Mouse (Mus musculus): ENCODE results near the gene Trim52. TPM values are rescaled to one million over a fixed set of nuclear protein-coding genes. Genes with fewer than 3 reads are reported as not detected.
A peak's percentile ranks its signal among the peaks of the same experiment; 100 is the strongest.
"Not testable (repeated sequence)": the region's sequence is repeated elsewhere in the genome, so short reads cannot be mapped to it uniquely, and the experiment has no call there.

The Trim52 gene
- polyA plus RNA-seq, 1 experiment from 2014 or later: not detected

GRCm38 (mm10) chr14:106156533-106156932 is 50.5 kb downstream of the Trim52 start:
- CTCF ChIA-PET: interaction anchor here (1.3 kb wide), 1 partner anchor 22 kb away, joined by 3 read pairs; no protein-coding TSS in a partner anchor
- POLR2A ChIA-PET: no interaction called here
- in situ Hi-C loops (cut with MboI; ENCODE audit: low pct_unique_long_range_greater_than_20kb): no loop called here
- no peak for DNase-seq (ENCODE audit: low read depth, low spot score)
- peaks cover 7% of the 10 kb centered on the region for H3K27me3 ChIP-seq
- no peak for ATAC-seq
- TF ChIP-seq CTCF (IDR thresholded peaks at IDR 0.05): no peak

- in situ Hi-C loops (cut with MboI; ENCODE audit: low pct_unique_long_range_greater_than_20kb): no loop called here
- no peaks in the 10 kb centered on the region for H3K27me3 ChIP-seq
- DNase-seq (ENCODE audit: low read depth, low spot score): no peak
- ATAC-seq: no peak
- POLR2A ChIA-PET: no interaction called here
- CTCF ChIA-PET: no interaction called here
- no peak for TF ChIP-seq CTCF (IDR thresholded peaks at IDR 0.05)
Observed at GRCm38 (mm10) chr14:106162331-106162730, 56.3 kb downstream of the Trim52 start.

- POLR2A ChIA-PET: no interaction called here
- ATAC-seq (no peak), DNase-seq (ENCODE audit: low read depth, low spot score) (no peak)
- no peak for TF ChIP-seq CTCF (IDR thresholded peaks at IDR 0.05)
- no peaks in the 10 kb centered on the region for H3K27me3 ChIP-seq
- CTCF ChIA-PET: no interaction called here
- in situ Hi-C loops (cut with MboI; ENCODE audit: low pct_unique_long_range_greater_than_20kb): no loop called here
Observed at GRCm38 (mm10) chr14:106163196-106163595, 57.2 kb downstream of the Trim52 start.

GRCm38 (mm10) chr14:106163933-106164332 is 57.9 kb downstream of the Trim52 start:
- ATAC-seq; H3K27me3 ChIP-seq; POLR2A ChIA-PET; in situ Hi-C loops (cut with MboI; ENCODE audit: low pct_unique_long_range_greater_than_20kb); DNase-seq (ENCODE audit: low read depth, low spot score); CTCF ChIA-PET: not testable (repeated sequence)

GRCm38 (mm10) chr14:106176879-106177278 is 70.9 kb downstream of the Trim52 start:
- no peak for TF ChIP-seq CTCF (IDR thresholded peaks at IDR 0.05)
- POLR2A ChIA-PET: no interaction called here
- peak; percentile 79 for ATAC-seq
- in situ Hi-C loops (cut with MboI; ENCODE audit: low pct_unique_long_range_greater_than_20kb): no loop called here
- no peak for DNase-seq (ENCODE audit: low read depth, low spot score)
- peaks cover 14% of the 10 kb centered on the region for H3K27me3 ChIP-seq
- CTCF ChIA-PET: interaction anchor here (1.8 kb wide), 1 partner anchor 9 kb away, joined by 4 read pairs; no protein-coding TSS in a partner anchor

- POLR2A ChIA-PET: no interaction called here
- H3K27me3 ChIP-seq: peaks cover 9% of the 10 kb centered on the region
- CTCF ChIA-PET: no interaction called here
- ATAC-seq (no peak), DNase-seq (ENCODE audit: low read depth, low spot score) (no peak)
- in situ Hi-C loops (cut with MboI; ENCODE audit: low pct_unique_long_range_greater_than_20kb): no loop called here
- TF ChIP-seq CTCF (IDR thresholded peaks at IDR 0.05): no peak
Observed at GRCm38 (mm10) chr14:106178245-106178644, 72.2 kb downstream of the Trim52 start.

GRCm38 (mm10) chr14:106179102-106179727 is 73.2 kb downstream of the Trim52 start:
- ChIA-PET POLR2A (no interaction called here), CTCF (no interaction called here)
- in situ Hi-C loops (cut with MboI; ENCODE audit: low pct_unique_long_range_greater_than_20kb): no loop called here
- TF ChIP-seq CTCF (IDR thresholded peaks at IDR 0.05): no peak
- DNase-seq (ENCODE audit: low read depth, low spot score) (no peak), ATAC-seq (no peak)
- peaks cover 2% of the 10 kb centered on the region for H3K27me3 ChIP-seq

- DNase-seq (ENCODE audit: low read depth, low spot score) (no peak), ATAC-seq (no peak)
- TF ChIP-seq CTCF (IDR thresholded peaks at IDR 0.05): no peak
- H3K27me3 ChIP-seq: peaks cover 2% of the 10 kb centered on the region
- ChIA-PET CTCF (no interaction called here), POLR2A (no interaction called here)
- in situ Hi-C loops (cut with MboI; ENCODE audit: low pct_unique_long_range_greater_than_20kb): no loop called here
Observed at GRCm38 (mm10) chr14:106179728-106180125, 73.7 kb downstream of the Trim52 start.

- in situ Hi-C loops (cut with MboI; ENCODE audit: low pct_unique_long_range_greater_than_20kb): no loop called here
- ATAC-seq: no peak
- CTCF ChIA-PET: no interaction called here
Observed at GRCm38 (mm10) chr14:106180616-106181015, 74.6 kb downstream of the Trim52 start.

GRCm38 (mm10) chr14:106183985-106184384 is 78.0 kb downstream of the Trim52 start:
- no peak for ATAC-seq
- ChIA-PET POLR2A (no interaction called here), CTCF (no interaction called here)
- H3K27me3 ChIP-seq: peaks cover 5% of the 10 kb centered on the region
- in situ Hi-C loops (cut with MboI; ENCODE audit: low pct_unique_long_range_greater_than_20kb): no loop called here
- DNase-seq (ENCODE audit: low read depth, low spot score): no peak
- no peak for TF ChIP-seq CTCF (IDR thresholded peaks at IDR 0.05)

More at GRCm38 (mm10) chr14:106180616-106181015, 74.6 kb downstream of the Trim52 start:
- peaks cover 2% of the 10 kb centered on the region for H3K27me3 ChIP-seq
- POLR2A ChIA-PET: no interaction called here
- no peak for TF ChIP-seq CTCF (IDR thresholded peaks at IDR 0.05)
- DNase-seq (ENCODE audit: low read depth, low spot score): no peak

Other genes with a start within 250 kb of the Trim52 start
- gene Spry2, start 209.4 kb upstream of the Trim52 start, polyA plus RNA-seq (2021): 42.2 TPM